In the genomic region with DNA sequence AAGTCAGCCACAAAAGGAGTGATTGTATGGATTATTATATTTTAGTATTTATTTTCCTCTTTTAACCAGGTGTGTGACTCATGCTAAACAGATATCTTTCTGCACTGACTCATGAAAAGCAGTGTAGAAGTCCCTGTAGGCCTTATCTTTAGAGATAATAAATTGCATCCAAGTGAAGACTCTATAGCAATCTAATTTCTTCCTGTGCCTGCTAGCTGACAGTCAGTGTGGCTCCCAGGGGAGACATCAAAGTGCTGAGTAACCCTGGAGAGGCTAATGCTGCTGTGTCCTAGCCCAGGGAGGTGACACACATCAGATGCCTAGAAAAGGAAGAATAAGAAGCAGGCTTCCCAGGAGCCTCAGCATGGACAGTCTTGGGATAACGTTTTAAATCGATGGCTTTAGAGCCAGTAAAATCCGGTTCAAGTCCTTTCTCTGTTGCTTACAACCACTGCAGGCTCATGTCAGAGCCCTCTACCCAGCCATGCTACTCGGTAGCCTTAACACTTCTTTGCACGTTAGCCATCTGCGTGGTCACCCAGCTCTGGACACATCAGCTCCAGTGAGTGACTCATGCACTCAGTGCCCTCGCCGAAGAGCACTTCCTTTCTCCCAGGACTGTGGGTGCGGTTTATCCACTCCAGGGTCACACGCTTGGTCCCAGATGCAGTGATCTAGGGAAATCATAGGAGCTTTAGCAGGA, we compare ENCODE assay signal across 11 mouse cellular contexts. TPM values are rescaled to one million over a fixed set of nuclear protein-coding genes. Genes with fewer than 3 reads are reported as not detected.
DNase-seq lines count a peak whose midpoint lies in the region; ATAC-seq and TF ChIP-seq lines count a peak whose summit lies in the region.
"Had no signal": no experiment of that assay in that cellular context is flagged by ENCODE, and none has a peak within 500 bp of the region (broad histone marks: within the 10 kb centered on the region; RNA-seq: fewer than 3 reads in every experiment).

No protein-coding gene starts in this region.

- no peaks in the 10 kb centered on the region for H3K36me3 ChIP-seq in liver, adult 2 months (ENCODE audit: control insufficient read depth, insufficient read depth, low read length)
- no peaks in the 10 kb centered on the region for H3K36me3 ChIP-seq in liver, embryonic 12.5 days
- H3K36me3 ChIP-seq in neural tube, embryonic 15.5 days, result no peaks in the 10 kb centered on the region

- no peak overlapping the region for H3K4me2 ChIP-seq in liver, embryonic 12.5 days
- H3K4me2 ChIP-seq in neural tube, embryonic 15.5 days, result no peak overlapping the region

- peak; percentile 9 for DNase-seq in liver, adult 2 months (ENCODE audit: extremely low read depth, low read depth, low spot score)
- no peak for DNase-seq in liver
- DNase-seq in adrenal gland, postnatal 10 days, result peak; percentile 33
- DNase-seq in embryo, embryonic 10 days (ENCODE audit: low spot score), result no peak
- no peak for DNase-seq in spleen, postnatal 14 days (ENCODE audit: low spot score in 2 of 2)
- no peak for DNase-seq in c-Kit-positive CD71-positive TER-119-positive erythroid progenitor cells, embryonic 14.5 days (ENCODE audit: low spot score)
- DNase-seq: cerebellum, adult 11-12 months; right cerebral cortex, postnatal 4 days had no signal

- H3K27ac ChIP-seq in liver, adult 2 months (replicated peaks; ENCODE audit: insufficient read depth, low read depth, low read length), result no peak overlapping the region
- H3K27ac ChIP-seq in liver, embryonic 12.5 days, result no peak overlapping the region
- no peak overlapping the region for H3K27ac ChIP-seq in neural tube, embryonic 15.5 days (replicated peaks)

- TF ChIP-seq CTCF in liver, adult 2 months (IDR thresholded peaks at IDR 0.05; ENCODE audit: low read depth, low read length), result no peak

- H3K9ac ChIP-seq in liver, adult 2 months (ENCODE audit: low read depth, low read length), result no peak overlapping the region
- no peak overlapping the region for H3K9ac ChIP-seq in liver, embryonic 12.5 days
- no peak overlapping the region for H3K9ac ChIP-seq in neural tube, embryonic 15.5 days (replicated peaks)

- no peak overlapping the region for H3K4me3 ChIP-seq in liver, adult 2 months (ENCODE audit: insufficient read depth, low read depth, low read length)
- no peak overlapping the region for H3K4me3 ChIP-seq in liver, embryonic 12.5 days
- no peak overlapping the region for H3K4me3 ChIP-seq in neural tube, embryonic 15.5 days (replicated peaks)
- H3K4me3 ChIP-seq: erythroblast, embryonic 14.5 days had no signal

- peak; percentile 48 for ATAC-seq in liver, embryonic 12.5 days
- peak; percentile 58; the same call in 1 of the 2 replicates for ATAC-seq in neural tube, embryonic 15.5 days (ENCODE audit: low FRiP score)

- H3K79me2 ChIP-seq in liver, adult 2 months (ENCODE audit: control insufficient read depth, insufficient read depth, low read length), result no peaks in the 10 kb centered on the region

- H3K4me1 ChIP-seq in liver, adult 2 months (ENCODE audit: control insufficient read depth, insufficient read depth, low read length), result no peaks in the 10 kb centered on the region
- peaks cover 29% of the 10 kb centered on the region for H3K4me1 ChIP-seq in liver, embryonic 12.5 days
- H3K4me1 ChIP-seq in neural tube, embryonic 15.5 days, result peaks cover 12% of the 10 kb centered on the region; the same call in 1 of the 2 replicates

- 82% methylated on average over 10 of the region's 10 CpGs for WGBS in liver, adult 2 months
- 53% methylated on average over 10 of the region's 10 CpGs for whole genome bisulfite sequencing in liver, embryonic 12.5 days (ENCODE audit: insufficient replicate concordance)
- 82% methylated on average over 10 of the region's 10 CpGs for WGBS in neural tube, embryonic 15.5 days

- no peak for TF ChIP-seq POLR2A in liver, adult 2 months (IDR thresholded peaks at IDR 0.05; ENCODE audit: extremely low read depth, insufficient read depth, low read length)

- no peaks in the 10 kb centered on the region for H3K9me3 ChIP-seq in liver, embryonic 12.5 days (replicated peaks)
- no peaks in the 10 kb centered on the region for H3K9me3 ChIP-seq in neural tube, embryonic 15.5 days (replicated peaks)

- no peaks in the 10 kb centered on the region for H3K27me3 ChIP-seq in liver, adult 2 months (ENCODE audit: control insufficient read depth, insufficient read depth, low read length)
- no peaks in the 10 kb centered on the region for H3K27me3 ChIP-seq in liver, embryonic 12.5 days (replicated peaks)
- H3K27me3 ChIP-seq in neural tube, embryonic 15.5 days (replicated peaks), result no peaks in the 10 kb centered on the region

RNA-seq across cellular contexts. Expression of gene Nup160, which starts 35.9 kb away (rescaled TPM):
- total RNA-seq in liver, adult 2 months (2014; rRNA removed), result 9.6 and 13.7 TPM in 2 replicates
- polyA plus RNA-seq in liver, adult 2 months (2012; rRNA removed), result 1.3 and 3.1 TPM in 2 replicates
- 10 to 100 TPM; 17.7 to 25.7 TPM for total RNA-seq in adrenal gland, postnatal 10 days (2021)
- polyA plus RNA-seq in liver, embryonic 12.5 days (2016; fragmentation: Nextera tagmentation; extraction: Ambion mirVana), result 60.3 and 61.3 TPM in 2 replicates
- polyA plus RNA-seq in neural tube, embryonic 15.5 days (2015; fragmentation: Nextera tagmentation; extraction: Ambion mirVana), result 21.4 and 25.9 TPM in 2 replicates

Comparison
In these comparisons a context has a peak if more than half of its experiments do, and no peak if none do; other contexts are left out.
1. DNase-seq: peak in liver, adult 2 months (single experiment) and adrenal gland, postnatal 10 days (single experiment); none in liver (single experiment), embryo, embryonic 10 days (single experiment), spleen, postnatal 14 days (0 of 2) and c-Kit-positive CD71-positive TER-119-positive erythroid progenitor cells, embryonic 14.5 days (single experiment).